Mouse (Mus musculus) midbrain, embryonic 11.5 days (tissue): ENCODE measurements around the gene Foxp1. TPM values are rescaled to one million over a fixed set of nuclear protein-coding genes. Genes with fewer than 3 reads are reported as not detected.

ENCODE experiments used
- ATAC-seq: fragments of 200-750 bp; cut with Nextera tagmentation; 2 replicates; pipeline ENCODE4 v1.8.0; 2017; ENCODE audit warnings: moderate TSS enrichment, moderate library complexity; ENCODE audit not compliant: low FRiP score
- DNase-seq: peaks from one replicate; pipeline ENCODE4 v3.0.0; 2015; ENCODE audit warnings: low spot score; ENCODE audit errors: missing footprints
- H3K27ac ChIP-seq: fragments of 300-500 bp; sonication (generic); 2 replicates; pipeline ENCODE4 v1.5.1; 2014; ENCODE audit warnings: low read depth, low read length
- H3K27me3 ChIP-seq: fragments of 300-500 bp; sonication (generic); 2 replicates; pipeline ENCODE4 v1.6.1; 2014; ENCODE audit warnings: mild to moderate bottlenecking, low read length, moderate library complexity, mixed read lengths; ENCODE audit not compliant: control insufficient read depth, insufficient read depth
- H3K36me3 ChIP-seq: fragments of 300-500 bp; sonication (generic); 2 replicates; pipeline ENCODE4 v1.6.1; 2014; ENCODE audit warnings: mild to moderate bottlenecking, low read length, moderate library complexity, mixed read lengths; ENCODE audit not compliant: control insufficient read depth, insufficient read depth
- H3K4me1 ChIP-seq: fragments of 300-500 bp; sonication (generic); 2 replicates; pipeline ENCODE4 v1.6.1; 2014; ENCODE audit warnings: low read length; ENCODE audit not compliant: control insufficient read depth, insufficient read depth
- H3K4me2 ChIP-seq: fragments of 300-500 bp; sonication (generic); 2 replicates; pipeline ENCODE4 v1.6.1; 2014; ENCODE audit warnings: mild to moderate bottlenecking, moderate library complexity
- H3K4me3 ChIP-seq: fragments of 300-500 bp; sonication (generic); 2 replicates; pipeline ENCODE4 v1.5.1; 2014; ENCODE audit warnings: low read depth, low read length
- H3K9ac ChIP-seq: fragments of 300-500 bp; sonication (generic); 2 replicates; pipeline ENCODE4 v1.6.1; 2014; ENCODE audit warnings: low read length
- H3K9me3 ChIP-seq: fragments of 300-500 bp; sonication (generic); 2 replicates; pipeline ENCODE4 v1.6.1; 2016; ENCODE audit warnings: low read length; ENCODE audit not compliant: control insufficient read depth
- WGBS: fragments of 180-500 bp; shearing (Covaris S2); extraction: QIAGEN DNeasy Blood & Tissue Kit; methylation state at CpG from one replicate; pipeline ENCODE4 v1.1.7; 2014; 5-methylcytosine and 5-hydroxymethylcytosine counted together
- polyA plus RNA-seq: library from polyadenylated mRNA; unstranded; fragments of >200 nt; fragmentation: Nextera tagmentation; extraction: Ambion mirVana; gene quantifications from 2 replicates; pipeline ENCODE4 v1.2.1, GENCODE M21; 2014

The Foxp1 gene
- polyA plus RNA-seq, 1 experiment from 2014 or later, result 86.2 TPM

- no peak for DNase-seq
Measured at GRCm38 (mm10) chr6:99483556-99483955, 39.0 kb downstream of the Foxp1 start.

GRCm38 (mm10) chr6:99481568-99481967, 41.0 kb downstream of the Foxp1 start:
- WGBS, result 79% methylated on average over 7 of the region's 7 CpGs
- Histone ChIP-seq H3K27me3 (no peaks in the 10 kb centered on the region), H3K9me3 (no peaks in the 10 kb centered on the region), H3K4me2 (no peak overlapping the region), H3K4me1 (no peaks in the 10 kb centered on the region), H3K9ac (no peak overlapping the region), H3K36me3 (no peaks in the 10 kb centered on the region), H3K27ac (no peak overlapping the region), H3K4me3 (no peak overlapping the region)
- DNase-seq (no peak), ATAC-seq (no peak)

More at GRCm38 (mm10) chr6:99483556-99483955, 39.0 kb downstream of the Foxp1 start:
- H3K4me3 ChIP-seq, result no peak overlapping the region
- H3K9ac ChIP-seq, result no peak overlapping the region
- no peak overlapping the region for H3K27ac ChIP-seq
- WGBS, result 78% methylated on average over 10 of the region's 10 CpGs
- no peak for ATAC-seq
- H3K36me3 ChIP-seq, result no peaks in the 10 kb centered on the region
- no peak overlapping the region for H3K4me2 ChIP-seq
- no peaks in the 10 kb centered on the region for H3K9me3 ChIP-seq
- no peaks in the 10 kb centered on the region for H3K4me1 ChIP-seq
- H3K27me3 ChIP-seq, result no peaks in the 10 kb centered on the region

- Histone ChIP-seq H3K4me2 (no peak overlapping the region), H3K27ac (no peak overlapping the region), H3K4me1 (no peaks in the 10 kb centered on the region), H3K27me3 (no peaks in the 10 kb centered on the region), H3K9me3 (no peaks in the 10 kb centered on the region), H3K4me3 (no peak overlapping the region), H3K36me3 (no peaks in the 10 kb centered on the region), H3K9ac (no peak overlapping the region)
- ATAC-seq, result no peak
- WGBS, result 86% methylated on average over 13 of the region's 13 CpGs
- DNase-seq, result no peak
Measured at GRCm38 (mm10) chr6:99478873-99479650, 43.5 kb downstream of the Foxp1 start.

DNA sequence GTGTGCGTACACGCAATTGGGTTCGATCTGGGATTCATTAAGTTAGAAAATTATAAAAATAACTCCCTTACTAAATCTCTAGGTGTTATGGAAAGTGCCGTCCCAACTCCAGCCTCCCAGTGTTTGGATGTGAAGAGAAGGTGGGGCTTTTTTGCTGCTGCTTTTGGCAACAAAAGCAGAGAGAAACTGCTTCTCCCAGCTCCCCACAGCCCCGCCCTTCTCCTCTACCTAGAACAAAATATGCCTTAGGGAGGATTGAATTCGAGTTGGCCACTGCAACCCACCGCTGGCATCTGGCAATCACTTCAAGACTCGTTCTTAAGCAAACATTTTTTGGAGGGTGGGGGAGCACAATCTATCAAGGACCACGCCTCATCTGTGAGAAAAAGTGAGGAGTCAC, 47.5 kb downstream of the Foxp1 start:
- Histone ChIP-seq H3K9me3 (no peaks in the 10 kb centered on the region), H3K4me2 (no peak overlapping the region), H3K4me1 (no peaks in the 10 kb centered on the region), H3K9ac (no peak overlapping the region), H3K4me3 (no peak overlapping the region), H3K27me3 (no peaks in the 10 kb centered on the region), H3K27ac (no peak overlapping the region), H3K36me3 (no peaks in the 10 kb centered on the region)
- ATAC-seq (no peak), DNase-seq (no peak)
- WGBS, result 83% methylated on average over 9 of the region's 9 CpGs

DNA sequence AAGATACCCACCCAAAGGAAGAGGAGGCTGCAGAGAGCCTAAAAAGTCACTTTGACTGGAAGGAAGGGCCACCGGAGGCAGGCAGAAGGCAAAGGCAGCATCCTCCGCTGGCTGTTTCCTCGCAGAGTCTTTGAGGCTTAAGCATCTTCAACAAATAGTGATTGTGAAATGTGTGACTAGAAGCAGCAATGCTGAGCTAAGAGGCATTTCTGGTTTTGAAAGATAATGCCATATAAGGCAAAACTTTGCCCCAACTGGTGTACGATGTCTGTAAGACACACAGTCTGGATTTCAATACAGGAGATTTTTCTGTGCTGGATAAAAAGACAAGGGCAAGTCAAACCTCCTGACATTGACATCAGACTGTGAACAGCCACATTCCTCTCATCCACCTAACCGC, 51.6 kb downstream of the Foxp1 start:
- ATAC-seq (no peak), DNase-seq (no peak)
- Histone ChIP-seq H3K27ac (no peak overlapping the region), H3K27me3 (no peaks in the 10 kb centered on the region), H3K4me3 (no peak overlapping the region), H3K4me2 (no peak overlapping the region), H3K9me3 (no peaks in the 10 kb centered on the region), H3K36me3 (no peaks in the 10 kb centered on the region), H3K4me1 (peaks cover 3% of the 10 kb centered on the region; the same call in 1 of the 2 replicates), H3K9ac (no peak overlapping the region)
- WGBS, result 84% methylated on average over 5 of the region's 5 CpGs

- Histone ChIP-seq H3K4me1 (peaks cover 3% of the 10 kb centered on the region; the same call in 1 of the 2 replicates), H3K27me3 (no peaks in the 10 kb centered on the region), H3K9me3 (no peaks in the 10 kb centered on the region), H3K4me2 (no peak overlapping the region), H3K27ac (no peak overlapping the region), H3K36me3 (no peaks in the 10 kb centered on the region), H3K9ac (no peak overlapping the region), H3K4me3 (no peak overlapping the region)
- no peak for ATAC-seq
- WGBS, result 95% methylated on average over 12 of the region's 12 CpGs
- DNase-seq, result no peak
Measured at GRCm38 (mm10) chr6:99469134-99469834, 53.2 kb downstream of the Foxp1 start.

GRCm38 (mm10) chr6:99467831-99468230, 54.7 kb downstream of the Foxp1 start:
- no peak for ATAC-seq

DNA sequence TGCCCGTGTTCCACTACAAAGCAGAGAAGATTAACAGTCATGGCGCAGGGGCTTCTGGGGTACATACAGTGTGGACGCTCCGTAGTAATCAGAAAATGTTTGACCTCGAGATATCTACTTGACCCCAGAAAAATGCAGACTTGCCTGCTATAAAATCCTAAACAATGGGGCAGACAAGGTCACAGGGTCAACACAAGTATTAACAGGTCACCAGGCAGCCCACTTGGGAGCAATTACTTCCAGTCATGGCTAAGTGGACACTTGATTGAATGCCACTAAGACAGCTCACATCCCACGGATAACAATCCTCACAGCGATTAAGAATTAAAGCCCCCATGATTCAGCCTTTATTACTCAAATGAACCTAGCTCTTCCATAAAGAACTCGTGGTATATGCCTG, 55.4 kb downstream of the Foxp1 start:
- Histone ChIP-seq H3K4me3 (no peak overlapping the region), H3K9me3 (no peaks in the 10 kb centered on the region), H3K27ac (no peak overlapping the region), H3K4me2 (no peak overlapping the region), H3K27me3 (no peaks in the 10 kb centered on the region), H3K36me3 (no peaks in the 10 kb centered on the region), H3K9ac (no peak overlapping the region), H3K4me1 (peaks cover 3% of the 10 kb centered on the region; the same call in 1 of the 2 replicates)
- DNase-seq (no peak), ATAC-seq (0 out of 2 replicates have a peak, but pooled peaks have one; percentile 24)
- 26% methylated on average over 8 of the region's 8 CpGs for WGBS

More at GRCm38 (mm10) chr6:99467831-99468230, 54.7 kb downstream of the Foxp1 start:
- DNase-seq, result no peak
- Histone ChIP-seq H3K9me3 (no peaks in the 10 kb centered on the region), H3K36me3 (no peaks in the 10 kb centered on the region), H3K4me2 (no peak overlapping the region), H3K4me1 (peaks cover 3% of the 10 kb centered on the region; the same call in 1 of the 2 replicates), H3K4me3 (no peak overlapping the region), H3K9ac (no peak overlapping the region), H3K27ac (no peak overlapping the region), H3K27me3 (no peaks in the 10 kb centered on the region)
- WGBS, result 76% methylated on average over 3 of the region's 3 CpGs

GRCm38 (mm10) chr6:99466354-99466753, 56.2 kb downstream of the Foxp1 start:
- WGBS, result 90% methylated on average over 8 of the region's 8 CpGs
- peaks cover 3% of the 10 kb centered on the region; the same call in 1 of the 2 replicates for H3K4me1 ChIP-seq
- DNase-seq, result no peak
- H3K9me3 ChIP-seq, result no peaks in the 10 kb centered on the region
- no peaks in the 10 kb centered on the region for H3K27me3 ChIP-seq
- ATAC-seq, result no peak
- no peak overlapping the region for H3K4me2 ChIP-seq
- no peak overlapping the region for H3K4me3 ChIP-seq
- no peaks in the 10 kb centered on the region for H3K36me3 ChIP-seq
- no peak overlapping the region for H3K27ac ChIP-seq
- H3K9ac ChIP-seq, result no peak overlapping the region
